Mouse (Mus musculus): ENCODE measurements around the gene C130050O18Rik.

C130050O18Rik gene

DNA sequence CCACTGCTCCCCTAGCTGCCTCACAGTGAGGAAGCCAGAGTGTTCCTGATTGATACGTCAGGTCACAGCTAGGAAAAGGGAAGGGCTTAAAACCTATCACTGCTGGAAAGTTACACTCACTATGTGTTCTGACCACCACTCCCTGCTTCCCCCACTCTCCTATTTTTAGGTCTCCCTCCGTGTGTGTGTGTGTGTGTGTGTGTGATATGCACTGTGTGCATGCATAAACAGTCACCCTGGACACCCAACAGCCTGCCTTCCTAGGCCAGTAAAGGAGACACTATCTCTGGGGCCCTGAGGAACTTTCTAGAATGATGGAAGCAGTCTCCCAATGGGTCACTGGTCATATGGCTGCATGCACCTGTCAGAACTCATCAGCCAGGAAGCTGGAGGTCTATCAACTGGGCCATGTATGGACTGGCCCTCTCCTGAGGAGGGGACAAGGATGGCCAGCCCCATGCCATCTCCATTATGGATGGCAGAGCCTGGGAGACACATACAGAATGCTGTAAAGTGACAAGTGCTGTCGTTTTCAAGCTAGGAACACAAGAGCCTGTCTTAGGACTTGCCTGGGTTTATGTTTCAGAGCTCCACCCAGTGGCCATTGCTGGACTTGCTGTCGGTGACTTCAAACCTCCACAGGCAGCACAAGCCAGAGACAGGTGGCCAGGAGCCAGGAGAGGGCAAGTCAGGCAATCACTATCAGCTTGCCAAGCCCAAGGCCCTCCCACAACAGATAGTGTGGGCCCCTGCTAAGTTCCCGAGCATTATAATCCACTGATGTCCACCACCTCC lies 6.9 kb upstream of the C130050O18Rik start:
- peak; percentile 97 for DNase-seq (ENCODE audit: low spot score)

DNA sequence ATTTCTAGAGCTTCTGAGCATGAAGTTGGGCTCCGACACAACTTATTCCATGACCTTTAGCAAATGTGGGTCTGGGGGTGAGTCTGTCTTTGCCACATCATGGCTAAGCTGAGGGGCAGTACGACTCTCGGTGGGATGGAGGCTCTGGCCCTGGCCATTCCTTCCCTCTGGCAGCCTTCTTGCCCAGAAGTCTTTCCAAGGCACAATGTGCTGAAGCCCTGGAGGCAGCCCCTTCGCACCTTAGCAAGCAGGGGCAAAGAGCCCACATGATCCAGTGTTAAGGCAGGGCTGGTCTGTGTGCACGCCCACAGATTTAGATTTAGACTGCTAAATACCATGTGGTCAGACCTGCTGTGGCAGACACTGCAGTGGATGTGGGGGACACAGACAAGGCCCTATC lies 6.3 kb upstream of the C130050O18Rik start:
- no peak for DNase-seq (ENCODE audit: low spot score)

DNA sequence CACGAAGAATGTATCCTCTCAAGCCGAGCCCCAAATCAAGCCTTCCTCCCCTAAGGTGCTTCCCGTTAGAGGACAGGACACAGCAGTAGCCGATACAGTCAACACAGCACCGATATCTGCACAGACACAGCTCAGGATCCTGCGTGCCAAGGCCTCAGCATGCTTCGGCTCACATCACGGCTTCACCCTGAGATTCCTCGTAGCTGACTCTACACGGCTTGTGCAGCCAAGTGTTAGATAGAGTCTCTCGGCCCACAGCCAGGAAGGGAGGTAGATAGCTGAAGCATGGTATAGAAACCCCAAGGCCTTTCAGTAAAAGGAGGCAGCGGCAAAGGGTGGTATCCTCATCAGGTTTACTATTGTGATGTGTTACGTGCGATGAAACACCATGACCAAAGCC lies 5.1 kb upstream of the C130050O18Rik start:
- DNase-seq (ENCODE audit: low spot score) = no peak

DNA sequence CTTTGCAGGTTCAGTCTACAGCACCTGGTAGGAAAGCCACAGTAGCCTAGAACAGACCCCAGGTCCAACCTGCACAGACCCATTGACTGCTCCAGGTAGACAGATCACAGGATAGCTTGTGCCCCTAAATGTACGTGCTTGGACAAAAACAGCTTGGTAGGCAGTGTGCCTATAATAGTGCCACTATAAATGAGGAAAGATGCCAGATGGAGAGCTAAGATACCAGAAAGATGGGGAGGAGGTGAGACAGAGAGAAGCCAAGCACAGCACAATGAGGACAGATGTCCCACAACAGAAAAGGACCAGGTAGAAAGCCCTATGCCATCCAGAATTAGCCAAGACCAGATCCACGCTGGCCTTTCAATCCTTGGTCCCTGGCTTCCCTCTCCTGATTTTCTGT lies 3.0 kb upstream of the C130050O18Rik start:
- no peak for DNase-seq (ENCODE audit: low spot score)

DNA sequence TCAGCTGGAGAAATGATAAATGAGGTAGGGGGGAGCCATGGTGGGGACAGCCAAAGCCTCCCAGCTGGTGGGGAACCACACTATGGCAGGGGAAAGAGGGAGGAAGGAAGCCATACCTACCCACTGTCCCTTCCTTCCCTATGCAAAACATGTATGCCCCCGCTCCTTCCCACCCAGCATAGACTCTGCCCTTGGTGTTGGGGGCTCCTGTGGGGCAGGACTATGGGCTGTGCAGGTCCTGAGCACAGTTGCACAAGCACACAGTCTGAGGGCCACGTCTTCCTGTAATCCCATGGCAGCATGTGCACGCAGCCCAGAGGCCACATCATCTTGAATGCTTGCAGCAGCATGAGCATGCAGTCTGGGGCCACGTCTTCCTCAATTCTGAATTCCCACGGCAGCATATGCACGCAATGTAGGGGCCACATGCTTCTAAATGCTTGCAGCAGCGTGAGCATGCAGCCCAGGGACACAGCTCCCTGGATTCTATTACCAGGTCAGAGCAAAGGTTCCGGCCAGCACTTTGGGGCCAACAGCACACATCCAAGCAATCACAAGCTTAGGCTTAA lies 1.3 kb upstream of the C130050O18Rik start:
- DNase-seq (ENCODE audit: low spot score) = no peak

DNA sequence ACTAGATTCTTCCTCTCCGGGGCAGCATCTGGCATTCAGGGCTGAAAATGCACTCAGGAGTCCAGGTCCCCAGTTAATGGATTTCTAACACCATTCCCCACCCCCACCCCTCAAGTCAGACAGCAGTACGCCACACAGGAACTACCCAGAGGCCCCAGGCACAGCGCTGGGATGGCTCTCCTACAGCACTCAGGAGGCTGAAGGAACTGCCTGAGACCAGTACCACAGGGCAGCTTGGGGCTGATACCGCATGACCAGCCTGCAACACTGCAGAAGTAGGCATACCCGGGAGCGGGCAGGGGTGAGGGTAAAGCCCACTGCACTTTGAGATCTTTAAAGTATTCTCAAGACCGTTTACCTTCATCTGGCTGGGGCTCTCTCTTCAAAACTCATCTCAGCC lies 398 bp downstream of the C130050O18Rik start:
- no peak for DNase-seq (ENCODE audit: low spot score)

DNA sequence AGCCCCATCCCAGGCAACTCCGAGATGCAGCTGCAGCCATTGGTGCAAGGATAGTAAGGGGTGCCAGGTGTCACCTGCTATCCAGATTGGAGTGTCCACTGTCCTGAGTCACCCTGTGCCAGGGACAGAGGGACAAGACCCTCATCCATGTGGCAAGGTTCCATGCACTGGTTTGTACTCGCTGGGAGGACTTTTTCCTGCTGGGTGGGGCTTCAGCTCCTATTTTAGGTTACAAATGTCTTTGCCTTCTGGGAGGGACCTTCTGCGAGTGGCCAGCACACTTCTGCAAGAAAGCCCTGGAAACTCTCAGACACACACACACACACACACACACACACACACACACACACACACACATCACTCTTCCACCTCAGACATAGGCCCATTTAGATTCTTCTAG lies 873 bp downstream of the C130050O18Rik start:
- no peak for DNase-seq (ENCODE audit: low spot score)

DNA sequence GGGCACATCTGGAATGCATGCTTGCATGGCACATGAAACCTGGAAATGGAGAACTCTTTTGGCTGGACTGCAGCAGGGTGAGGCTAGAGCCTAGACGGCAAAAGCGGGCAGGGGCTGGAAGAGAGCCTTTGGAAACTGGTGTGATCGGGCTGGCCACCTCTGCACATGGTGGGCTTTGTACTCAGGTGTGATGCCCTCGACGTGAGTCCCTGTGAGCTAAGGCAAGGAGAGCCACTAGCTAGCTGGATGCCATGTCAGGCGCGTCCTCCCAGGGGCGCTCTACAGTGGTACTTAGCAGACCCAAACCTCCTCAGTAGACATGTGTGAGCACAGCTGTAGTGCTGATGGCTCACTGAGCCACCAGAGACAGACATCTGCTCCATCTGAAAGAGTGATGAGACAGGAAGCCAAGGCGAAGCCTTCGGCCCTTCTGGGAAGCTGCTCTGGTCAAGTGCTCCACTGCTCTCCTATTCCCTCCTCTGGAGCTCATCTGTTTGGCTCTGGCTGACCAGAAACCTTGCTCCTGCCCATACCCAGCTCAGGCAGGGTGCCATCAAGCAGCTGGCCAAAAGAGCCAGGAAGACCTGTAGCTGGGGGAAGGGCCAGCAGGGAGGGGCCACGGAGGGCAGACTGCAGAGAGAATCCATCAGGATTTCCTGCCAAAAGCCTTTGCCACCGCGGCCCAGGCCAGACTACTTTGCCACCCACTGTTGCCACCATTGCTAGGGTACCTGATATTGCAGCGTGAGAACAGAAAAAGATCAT lies 2.2 kb downstream of the C130050O18Rik start:
- DNase-seq (ENCODE audit: low spot score) = no peak

DNA sequence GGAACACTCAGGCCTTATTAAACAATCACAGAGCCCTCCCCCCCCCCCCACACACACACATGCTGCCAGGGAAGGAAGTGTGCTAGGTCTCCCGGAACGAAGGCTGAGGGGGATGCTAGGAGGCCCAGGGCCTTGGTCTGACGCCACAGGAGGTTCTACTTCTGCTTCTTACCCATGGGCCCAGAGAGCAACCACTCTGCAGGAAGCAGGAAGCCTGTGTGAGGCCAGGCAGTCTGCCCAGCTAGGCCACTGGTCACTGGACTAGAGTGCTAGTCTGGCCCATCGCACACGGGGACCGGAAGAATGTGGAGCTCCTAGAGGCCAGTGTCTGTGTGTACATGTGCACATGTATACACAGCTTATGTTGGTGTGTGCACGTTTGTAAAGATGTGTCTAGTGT lies 3.4 kb downstream of the C130050O18Rik start:
- no peak for DNase-seq (ENCODE audit: low spot score)

DNA sequence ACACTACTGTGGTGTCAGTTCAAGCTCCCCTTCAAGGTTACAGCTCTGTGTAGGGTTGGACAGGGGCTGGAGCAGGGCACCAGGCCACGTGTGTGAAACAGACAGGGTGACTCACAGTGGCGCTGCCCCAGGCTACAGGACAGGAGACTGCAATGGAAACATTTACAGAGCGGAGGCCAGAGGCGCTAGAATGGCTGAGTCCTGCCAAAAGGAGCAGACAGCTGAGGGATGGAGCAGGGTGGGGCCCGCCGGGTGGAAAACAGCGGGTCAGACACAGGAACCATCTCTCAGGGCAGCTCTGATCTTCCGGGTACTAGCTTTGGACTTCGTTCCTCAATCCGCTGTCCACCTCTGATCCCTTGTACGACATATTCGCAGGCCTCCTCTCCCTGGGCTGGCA lies 4.3 kb downstream of the C130050O18Rik start:
- DNase-seq (ENCODE audit: low spot score) = peak; percentile 71

DNA sequence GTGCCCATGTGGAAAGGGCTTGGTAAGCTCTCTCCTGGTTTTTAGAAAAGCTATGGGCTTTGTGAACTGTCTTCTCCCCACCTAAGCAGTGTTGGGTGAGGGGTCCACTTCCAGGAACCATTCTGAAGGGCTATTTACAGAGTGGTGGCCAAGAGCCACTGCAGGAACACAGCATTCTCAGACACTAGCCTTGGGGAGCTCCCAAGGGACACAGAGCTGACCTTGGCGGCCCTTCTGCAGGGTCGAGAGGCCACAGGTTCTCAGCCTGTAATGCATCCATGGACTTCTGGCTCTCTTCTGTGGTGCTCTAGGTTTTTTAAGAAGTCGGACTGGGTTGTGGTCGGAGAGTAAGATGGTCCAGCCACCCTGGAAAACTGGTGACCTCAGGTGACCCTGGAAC lies 5.0 kb downstream of the C130050O18Rik start:
- peak; percentile 76 for DNase-seq (ENCODE audit: low spot score)

DNA sequence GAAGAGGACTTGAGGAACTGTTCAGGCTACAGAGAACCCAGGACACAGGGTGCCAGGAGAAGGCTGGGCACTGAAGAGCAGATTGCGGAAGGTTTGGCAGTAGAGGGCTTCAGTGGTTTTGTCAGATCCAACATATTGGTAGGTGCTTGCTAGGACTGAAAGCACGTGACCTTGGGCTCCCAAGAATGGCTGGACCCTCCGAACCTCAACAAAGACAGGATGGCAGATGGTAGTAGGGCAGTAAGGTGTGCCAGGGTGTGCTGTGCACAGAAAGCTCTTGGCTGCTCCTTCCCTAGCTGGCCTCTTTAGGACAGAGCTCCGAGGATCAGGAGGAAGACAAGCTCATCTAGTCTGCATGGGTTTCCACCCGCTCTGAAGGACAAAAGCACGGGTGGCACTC lies 6.0 kb downstream of the C130050O18Rik start:
- no peak for DNase-seq (ENCODE audit: low spot score)

DNA sequence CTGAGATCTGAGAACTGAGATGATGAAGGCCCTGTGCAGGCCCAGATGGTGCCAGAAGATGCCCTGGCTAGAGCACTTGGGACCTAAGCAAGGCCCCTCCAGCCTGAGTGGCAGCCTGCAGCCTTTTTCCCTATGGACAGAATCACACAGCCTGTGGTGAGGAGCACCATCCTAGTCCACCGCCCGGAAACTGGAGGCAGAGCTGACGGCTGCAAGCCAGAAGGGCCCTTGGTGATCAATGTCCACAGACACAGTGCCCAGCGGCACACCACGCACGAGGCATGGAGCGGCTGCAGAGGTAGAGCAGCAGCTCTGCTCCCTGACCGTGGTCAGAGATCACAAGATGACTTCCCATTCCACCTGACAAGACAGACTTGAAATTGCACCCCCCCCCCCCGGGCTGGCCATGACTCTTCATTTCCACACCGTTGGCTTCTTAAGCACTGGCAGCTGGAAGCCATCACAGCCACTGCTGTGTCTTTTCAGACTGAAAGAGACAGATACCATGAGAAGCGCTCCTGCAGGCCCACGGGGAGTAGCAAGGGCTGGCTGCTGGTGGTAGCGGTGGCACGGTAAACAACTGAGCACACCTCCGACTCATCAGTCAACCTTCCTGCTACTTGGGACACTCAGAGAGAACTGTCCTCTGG lies 6.7 kb downstream of the C130050O18Rik start:
- no peak for DNase-seq (ENCODE audit: low spot score)

DNA sequence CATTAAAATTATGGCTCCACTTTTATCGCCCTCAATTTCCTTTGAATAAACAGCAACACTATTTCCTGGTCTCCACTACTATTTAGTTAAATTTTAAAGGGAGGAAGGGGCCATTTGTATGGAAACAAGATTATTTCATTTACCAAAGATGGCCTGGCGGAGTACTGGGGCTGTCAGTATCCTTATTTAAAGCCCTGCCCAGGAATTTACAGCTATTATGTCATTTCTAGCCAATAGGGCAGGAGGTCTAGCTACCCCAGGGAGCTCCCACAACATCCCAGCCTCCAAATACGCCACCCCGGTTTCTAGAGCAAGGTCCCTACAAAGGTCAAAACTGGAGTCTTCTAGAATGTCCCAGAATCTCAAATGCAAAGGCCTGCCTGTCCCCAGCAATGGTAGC lies 8.5 kb downstream of the C130050O18Rik start:
- no peak for DNase-seq (ENCODE audit: low spot score)

DNA sequence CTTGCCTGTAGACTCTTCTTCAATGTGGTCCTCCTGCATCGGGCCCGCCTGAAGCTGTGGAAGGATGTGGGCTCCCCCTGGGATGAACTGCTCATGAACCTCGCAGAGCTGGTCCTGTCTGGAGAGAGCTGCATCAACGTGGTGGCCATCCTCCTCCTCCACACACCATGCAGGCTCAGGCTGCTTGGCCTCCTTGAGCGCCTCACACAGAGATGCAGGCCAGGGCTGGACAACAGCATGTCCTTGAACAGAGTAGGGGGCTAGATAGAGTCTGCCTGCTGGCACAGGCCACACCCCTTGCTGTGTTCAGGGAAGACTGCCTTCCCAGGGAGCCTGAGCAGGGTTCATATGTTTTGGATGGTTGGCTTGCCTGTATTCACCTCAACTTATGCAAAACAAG lies 9.9 kb downstream of the C130050O18Rik start:
- DNase-seq (ENCODE audit: low spot score) = no peak

DNA sequence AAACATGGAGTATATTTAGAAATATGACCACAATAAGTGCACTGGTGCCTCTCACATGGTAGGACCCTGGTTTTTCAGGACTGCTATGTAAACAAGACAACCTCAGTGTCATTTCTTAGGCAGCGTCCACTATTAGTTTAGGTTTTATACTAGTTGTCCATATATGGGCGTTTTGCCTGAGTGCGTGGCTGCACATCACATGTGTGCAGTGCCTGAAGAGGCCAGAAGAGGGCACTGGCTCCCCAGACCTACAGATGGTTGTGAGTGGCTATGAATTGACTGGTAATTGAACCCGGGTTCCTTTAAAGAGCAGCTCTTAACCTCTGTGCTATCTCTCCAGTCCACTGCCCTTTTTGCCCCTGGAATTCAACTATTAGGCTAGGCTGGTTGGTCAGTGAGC lies 11.9 kb downstream of the C130050O18Rik start:
- no peak for DNase-seq (ENCODE audit: low spot score)

DNA sequence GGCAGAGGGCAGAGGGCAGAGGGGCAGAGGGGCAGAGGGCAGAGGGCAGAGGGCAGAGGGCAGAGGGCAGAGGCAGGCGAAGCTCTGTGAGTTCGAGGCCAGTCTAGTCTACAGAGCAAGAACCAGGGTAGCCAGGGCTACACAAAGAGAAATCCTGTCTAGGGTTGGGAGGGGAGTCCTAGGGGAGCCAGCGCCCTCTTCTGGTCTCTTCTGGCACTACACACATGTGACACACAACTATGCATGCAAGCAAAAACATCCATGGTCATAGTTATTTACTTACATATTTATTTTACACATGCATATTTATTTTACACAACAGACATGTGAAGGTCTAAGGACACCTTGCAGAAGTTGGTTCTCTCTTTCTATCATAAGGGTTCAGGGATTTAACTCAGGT lies 12.4 kb downstream of the C130050O18Rik start:
- DNase-seq (ENCODE audit: low spot score) = no peak

DNA sequence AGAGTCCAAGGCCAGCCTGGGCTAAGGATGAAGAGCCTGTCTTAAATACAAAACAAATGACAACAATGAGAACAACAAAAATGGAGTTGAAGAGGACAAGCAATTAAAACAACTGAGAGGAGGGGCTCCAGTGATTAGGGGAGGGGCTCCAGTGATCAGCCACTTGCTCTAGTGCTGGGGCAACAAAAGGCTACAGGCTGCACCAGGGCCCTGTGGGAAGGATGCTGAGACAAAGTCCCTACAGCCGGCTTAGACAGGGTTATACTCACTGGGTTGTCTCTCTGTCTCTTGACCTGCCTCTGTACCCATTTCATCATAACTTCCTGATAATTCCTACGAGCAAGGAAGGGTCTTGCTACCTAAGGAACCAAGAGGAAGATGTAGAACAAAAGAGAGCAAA lies 13.0 kb downstream of the C130050O18Rik start:
- no peak for DNase-seq (ENCODE audit: low spot score)

DNA sequence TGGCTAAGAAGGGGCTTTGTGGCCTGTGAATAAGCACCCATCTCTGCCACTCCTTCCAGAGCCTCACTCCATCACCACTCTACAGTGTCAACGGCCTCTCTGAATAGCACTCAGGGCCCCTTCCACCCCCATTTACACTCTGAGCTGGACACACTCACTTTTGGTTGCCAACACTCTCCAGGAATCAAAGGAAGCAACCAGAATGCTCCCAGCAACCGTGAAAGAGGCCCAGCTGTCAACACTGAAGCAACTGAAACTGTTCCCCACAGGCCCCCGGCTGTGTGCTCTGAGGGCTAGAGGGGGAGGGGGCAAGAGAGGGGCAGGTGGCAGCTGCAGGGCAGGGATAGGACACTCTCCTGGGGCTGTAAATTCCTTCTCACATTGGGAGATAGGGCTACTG lies 13.6 kb downstream of the C130050O18Rik start:
- no peak for DNase-seq (ENCODE audit: low spot score)

DNA sequence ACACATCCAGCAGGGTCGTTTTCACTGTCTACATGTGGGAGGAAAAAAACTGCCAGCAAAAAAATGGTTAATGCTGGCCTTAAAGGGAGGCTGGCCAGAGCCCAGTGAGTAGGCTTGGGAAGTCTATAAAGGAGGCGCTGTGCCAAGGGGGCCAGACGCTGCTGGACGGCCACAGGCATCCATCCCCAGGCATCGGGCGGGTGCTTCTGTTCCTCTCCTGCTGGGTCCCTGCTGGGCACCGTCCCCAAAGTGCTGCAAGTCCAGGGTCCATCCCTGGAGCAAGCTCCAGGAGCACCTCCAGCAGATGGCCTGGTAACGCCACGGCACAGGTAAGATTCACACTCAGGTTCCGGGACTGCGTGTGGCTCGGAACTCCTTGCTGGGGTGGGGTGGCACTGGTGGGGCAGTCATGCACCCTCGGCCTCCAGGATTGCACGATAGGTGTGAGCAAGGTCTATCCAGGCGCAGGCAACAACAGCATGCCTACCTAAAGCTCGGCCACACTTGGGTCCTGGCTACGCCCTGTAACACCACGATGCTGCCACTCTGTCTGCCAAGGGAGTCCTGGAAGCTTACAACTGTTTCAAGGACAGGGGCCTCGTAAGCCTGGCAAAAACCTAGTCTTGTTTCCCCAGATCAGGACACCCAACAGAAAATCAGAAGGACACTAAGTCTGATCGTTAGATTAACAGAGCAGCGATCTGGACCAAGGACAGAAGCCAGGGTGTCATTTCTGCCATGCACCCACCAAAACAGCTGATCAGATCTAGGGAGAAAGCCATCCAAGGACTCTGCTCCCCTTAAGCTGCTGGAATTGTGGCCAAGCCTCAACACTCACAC lies 18.2 kb downstream of the C130050O18Rik start, which contains the start of gene Gper1:
TSS of gene Gper1 (plus strand) at position 126 of the 840 bp plus-strand sequence.
- DNase-seq (ENCODE audit: low spot score) = peak; percentile 74

DNA sequence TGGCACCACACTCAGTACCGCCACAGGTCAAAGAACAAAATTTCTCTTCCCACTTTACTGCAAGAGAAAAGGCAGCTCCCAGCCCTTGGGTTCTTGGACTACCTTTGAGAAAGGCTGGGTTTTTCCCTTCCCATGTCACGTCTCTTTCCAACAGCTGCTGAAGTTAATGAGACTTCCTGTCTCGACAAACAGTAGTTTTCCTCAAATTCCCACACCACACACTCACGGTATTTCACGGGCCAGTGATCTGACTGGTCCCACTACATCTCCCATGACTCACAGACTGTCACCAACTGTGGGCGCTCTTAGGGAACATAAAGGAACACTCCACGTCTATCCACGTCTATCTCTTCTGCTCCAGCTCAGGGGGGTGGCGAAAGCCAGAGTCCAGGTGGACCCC lies 20.1 kb downstream of the C130050O18Rik start:
- DNase-seq (ENCODE audit: low spot score) = no peak

DNA sequence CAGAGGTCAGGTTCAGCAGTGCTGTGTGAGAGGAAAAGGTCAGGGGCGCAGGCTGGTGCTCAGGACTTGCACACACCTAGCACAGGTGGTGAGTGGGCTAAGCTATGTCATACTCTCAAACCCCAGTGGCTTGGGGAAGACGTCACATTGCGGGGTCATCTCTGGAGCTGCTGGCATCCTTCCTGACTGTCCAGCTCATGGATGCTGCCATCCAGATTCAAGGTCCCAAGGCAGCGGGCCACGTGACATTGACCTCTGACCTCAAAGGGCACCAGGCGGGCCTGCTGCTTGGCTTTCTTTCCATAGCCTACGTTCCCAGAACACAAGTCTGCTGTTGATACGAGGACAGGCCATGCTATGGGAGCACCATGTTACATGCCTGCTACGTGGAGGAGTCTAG lies 21.9 kb downstream of the C130050O18Rik start:
- DNase-seq (ENCODE audit: low spot score) = no peak
